Mouse (Mus musculus): Measurements from ENCODE around the gene Ucma. TPM values are rescaled to one million over a fixed set of nuclear protein-coding genes. Genes with fewer than 3 reads are reported as not detected.
"Not testable (repeated sequence)": the region's sequence is repeated elsewhere in the genome, so short reads cannot be mapped to it uniquely, and the experiment has no call there.

Ucma gene
- polyA plus RNA-seq (2015; fragmentation: Nextera tagmentation; extraction: Ambion mirVana), result 0.15 TPM in 1 of 2 replicates, not detected in the other

DNA sequence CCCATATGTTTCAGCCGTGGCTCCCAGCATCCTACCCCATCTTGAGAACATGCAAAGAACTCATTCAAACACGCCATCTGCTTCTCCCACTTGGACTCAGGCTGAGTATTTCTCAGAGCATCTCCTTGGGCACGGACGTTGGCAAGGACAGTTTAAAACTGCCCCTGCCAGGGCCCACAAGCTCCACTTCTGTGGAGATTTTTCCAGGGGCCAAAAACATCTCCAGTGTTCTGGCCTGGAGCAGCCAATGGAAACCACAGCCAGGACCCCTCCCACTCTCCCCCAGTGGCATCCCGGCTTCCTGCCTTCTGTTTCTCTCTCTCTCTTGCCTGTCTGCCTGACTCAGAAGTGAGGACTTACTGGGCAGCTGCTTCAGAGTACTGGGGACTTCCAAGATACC lies at the start of gene Ucma:
TSS of gene Ucma (plus strand) at position 316 of the 400 bp plus-strand sequence.
- no peak for ATAC-seq (replicated peaks; ENCODE audit: insufficient number of reproducible peaks, insufficient read depth, low FRiP score, low read depth)
- no peak within 1 kb of the TSS for H3K4me2 ChIP-seq
- 52% methylated on average over 5 of the region's 5 CpGs for WGBS
- H3K27ac ChIP-seq, result no peak within 1 kb of the TSS
- no peaks in the 10 kb centered on the region for H3K36me3 ChIP-seq
- H3K9me3 ChIP-seq (replicated peaks), result no peaks in the 10 kb centered on the region
- H3K4me3 ChIP-seq, result no peak within 1 kb of the TSS
- H3K27me3 ChIP-seq, result no peaks in the 10 kb centered on the region
- H3K9ac ChIP-seq, result no peak within 1 kb of the TSS
- H3K4me1 ChIP-seq (replicated peaks), result no peaks in the 10 kb centered on the region

DNA sequence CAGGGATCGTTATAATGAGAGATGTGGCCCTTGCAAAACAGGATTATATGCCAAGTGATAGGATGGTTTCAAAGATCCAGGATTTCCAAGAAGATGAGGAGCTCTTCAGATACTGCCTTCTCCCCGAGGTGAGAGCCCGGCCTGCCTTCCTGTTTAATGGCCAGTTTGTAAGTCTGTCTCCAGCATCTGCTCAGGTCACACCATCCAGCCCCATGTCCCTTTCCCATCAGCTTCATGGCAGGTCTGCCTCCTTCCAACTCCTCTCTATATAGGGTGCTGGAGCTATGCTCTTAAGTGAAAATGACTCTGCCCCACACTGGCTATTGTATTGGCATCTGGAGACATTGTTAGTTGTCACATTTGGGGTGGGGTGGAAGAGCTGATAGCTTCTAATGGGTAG lies 48.5 kb upstream of the Ucma start:
- no peak for ATAC-seq (replicated peaks; ENCODE audit: insufficient number of reproducible peaks, insufficient read depth, low FRiP score, low read depth)
- H3K4me3 ChIP-seq, result no peak overlapping the region
- H3K27ac ChIP-seq, result no peak overlapping the region
- H3K9me3 ChIP-seq (replicated peaks), result no peaks in the 10 kb centered on the region
- H3K4me1 ChIP-seq (replicated peaks), result no peaks in the 10 kb centered on the region
- no peaks in the 10 kb centered on the region for H3K27me3 ChIP-seq
- no peak overlapping the region for H3K9ac ChIP-seq
- no peak overlapping the region for H3K4me2 ChIP-seq
- H3K36me3 ChIP-seq, result peaks cover 55% of the 10 kb centered on the region
- 86% methylated on average over 3 of the region's 3 CpGs for whole genome bisulfite sequencing

DNA sequence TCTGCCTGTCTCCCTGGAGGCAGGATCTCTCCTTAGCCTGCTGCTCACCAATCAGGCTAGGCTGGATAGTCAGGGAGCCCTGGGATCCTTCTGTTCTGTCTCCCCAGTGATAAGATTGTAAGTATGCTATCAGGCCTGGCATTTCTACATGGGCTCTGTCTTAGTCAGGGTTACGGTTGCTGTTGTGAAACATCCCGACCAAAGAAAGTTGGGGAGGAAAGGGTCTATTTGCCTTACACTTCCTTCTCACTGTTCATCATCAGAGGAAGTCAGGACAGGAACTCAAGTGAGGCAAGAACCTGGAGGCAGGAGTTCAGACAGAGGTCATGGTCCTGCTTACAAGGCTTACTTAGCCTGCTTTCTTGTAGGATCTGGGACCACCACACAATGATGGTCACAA lies 46.7 kb upstream of the Ucma start:
- H3K9me3 ChIP-seq (replicated peaks), result no peaks in the 10 kb centered on the region
- H3K27ac ChIP-seq, result no peak overlapping the region
- H3K36me3 ChIP-seq, result peaks cover 57% of the 10 kb centered on the region
- no peak overlapping the region for H3K9ac ChIP-seq
- ATAC-seq (replicated peaks; ENCODE audit: insufficient number of reproducible peaks, insufficient read depth, low FRiP score, low read depth), result no peak
- H3K4me1 ChIP-seq (replicated peaks), result no peaks in the 10 kb centered on the region
- WGBS, result 51% methylated on average over 2 of the region's 2 CpGs
- H3K27me3 ChIP-seq, result no peaks in the 10 kb centered on the region
- H3K4me3 ChIP-seq, result no peak overlapping the region
- H3K4me2 ChIP-seq, result no peak overlapping the region

DNA sequence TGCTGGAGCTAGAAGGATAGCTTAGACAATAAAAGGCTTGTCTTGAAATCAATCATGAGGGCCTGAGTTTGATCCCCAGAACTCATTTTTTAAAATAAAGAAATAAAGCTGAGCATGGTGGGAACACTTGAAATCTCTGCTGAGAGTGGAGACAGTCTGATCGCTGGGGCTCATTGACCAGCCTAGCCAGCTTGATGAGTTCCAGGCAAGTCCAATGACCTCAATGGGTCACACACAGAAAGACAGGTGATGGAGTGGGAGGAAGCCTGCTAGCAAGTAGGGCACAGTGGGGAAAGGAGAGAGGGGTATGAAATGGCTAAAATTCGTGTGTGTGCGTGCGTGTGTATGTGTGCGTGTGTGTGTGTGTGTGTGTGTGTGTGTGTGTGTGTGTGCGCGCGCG lies 41.4 kb upstream of the Ucma start:
- H3K9me3 ChIP-seq (replicated peaks), result no peaks in the 10 kb centered on the region
- WGBS, result 91% methylated on average over 9 of the region's 9 CpGs
- no peak for ATAC-seq (replicated peaks; ENCODE audit: insufficient number of reproducible peaks, insufficient read depth, low FRiP score, low read depth)
- peaks cover 48% of the 10 kb centered on the region for H3K36me3 ChIP-seq
- no peak overlapping the region for H3K4me2 ChIP-seq
- H3K27ac ChIP-seq, result no peak overlapping the region
- H3K4me1 ChIP-seq (replicated peaks), result no peaks in the 10 kb centered on the region
- no peaks in the 10 kb centered on the region for H3K27me3 ChIP-seq
- no peak overlapping the region for H3K4me3 ChIP-seq
- no peak overlapping the region for H3K9ac ChIP-seq

DNA sequence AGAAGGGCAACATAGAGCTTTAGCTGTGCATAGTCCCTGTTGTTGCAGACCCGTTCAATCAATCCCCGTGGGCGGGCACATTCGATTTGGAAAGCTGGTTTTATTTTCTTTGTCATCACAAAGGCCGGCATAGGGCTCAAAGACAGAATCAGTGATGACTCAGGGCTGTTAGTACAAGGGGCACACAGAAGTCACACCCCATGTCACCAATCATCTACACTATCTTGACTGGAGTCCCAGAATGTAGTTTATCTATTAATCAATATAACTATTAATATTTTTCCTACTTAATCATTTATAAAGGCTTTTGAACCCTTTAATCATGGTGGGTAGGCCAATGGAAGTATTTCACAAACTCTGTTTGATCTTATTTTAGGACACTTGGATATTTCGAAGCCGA lies 38.0 kb upstream of the Ucma start:
- 88% methylated on average over 7 of the region's 7 CpGs for WGBS
- no peak overlapping the region for H3K4me3 ChIP-seq
- no peak overlapping the region for H3K27ac ChIP-seq
- no peak for ATAC-seq (replicated peaks; ENCODE audit: insufficient number of reproducible peaks, insufficient read depth, low FRiP score, low read depth)
- H3K27me3 ChIP-seq, result no peaks in the 10 kb centered on the region
- no peak overlapping the region for H3K9ac ChIP-seq
- H3K4me1 ChIP-seq (replicated peaks), result no peaks in the 10 kb centered on the region
- H3K4me2 ChIP-seq, result no peak overlapping the region
- H3K36me3 ChIP-seq, result peaks cover 30% of the 10 kb centered on the region
- no peaks in the 10 kb centered on the region for H3K9me3 ChIP-seq (replicated peaks)

DNA sequence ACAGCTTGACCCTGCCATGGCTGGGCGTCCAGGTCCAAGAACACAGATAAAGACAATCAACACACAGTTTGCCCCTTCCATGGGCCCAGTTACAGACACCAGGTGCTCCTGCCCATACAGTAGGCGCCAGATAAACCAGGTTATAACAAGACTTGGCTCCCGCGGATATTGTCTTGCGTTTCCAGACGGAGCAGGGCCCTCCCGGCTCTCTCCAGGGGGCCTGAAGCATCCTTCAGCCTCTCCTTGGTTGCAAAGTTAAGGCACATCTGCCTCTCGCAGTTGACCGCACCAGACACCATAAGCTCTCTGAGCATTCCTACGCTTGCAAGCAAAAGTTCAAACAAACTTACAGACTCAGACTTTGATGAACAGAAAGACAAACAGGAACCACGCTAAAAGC lies 35.1 kb upstream of the Ucma start:
- Histone ChIP-seq H3K27me3 (no peaks in the 10 kb centered on the region), H3K36me3 (peaks cover 27% of the 10 kb centered on the region; the same call in 1 of the 2 replicates), H3K9me3 (replicated peaks) (no peaks in the 10 kb centered on the region; the same call in 1 of the 2 replicates), H3K4me1 (replicated peaks) (no peaks in the 10 kb centered on the region), H3K9ac (no peak overlapping the region), H3K4me2 (no peak overlapping the region), H3K4me3 (no peak overlapping the region), H3K27ac (no peak overlapping the region)
- WGBS, result 91% methylated on average over 11 of the region's 11 CpGs
- no peak for ATAC-seq (replicated peaks; ENCODE audit: insufficient number of reproducible peaks, insufficient read depth, low FRiP score, low read depth)

DNA sequence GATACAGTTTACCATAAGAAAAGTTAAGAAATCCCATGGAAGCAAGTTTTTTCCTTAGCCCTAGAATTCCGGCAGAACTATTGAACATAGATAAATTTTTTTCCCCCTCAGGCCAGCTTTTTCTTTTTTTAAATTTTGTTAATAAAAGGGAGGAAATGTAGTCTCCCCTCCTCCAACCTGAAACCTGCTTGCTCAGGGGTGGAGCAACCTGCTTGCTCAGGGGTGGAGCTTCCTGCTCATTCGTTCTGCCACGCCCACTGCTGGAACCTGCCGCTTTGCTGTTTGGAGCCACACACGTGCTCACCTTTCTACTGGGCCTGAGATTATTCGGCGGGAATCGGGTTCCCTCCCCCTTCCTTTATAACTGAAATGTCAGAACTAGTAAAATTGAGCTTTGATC lies 26.2 kb upstream of the Ucma start:
- H3K4me3 ChIP-seq; H3K4me2 ChIP-seq; H3K36me3 ChIP-seq; H3K27ac ChIP-seq; H3K4me1 ChIP-seq (replicated peaks); ATAC-seq (replicated peaks; ENCODE audit: insufficient number of reproducible peaks, insufficient read depth, low FRiP score, low read depth); H3K27me3 ChIP-seq; H3K9me3 ChIP-seq (replicated peaks); H3K9ac ChIP-seq: not testable (repeated sequence)
- WGBS, result 88% methylated on average over 5 of the region's 8 CpGs

DNA sequence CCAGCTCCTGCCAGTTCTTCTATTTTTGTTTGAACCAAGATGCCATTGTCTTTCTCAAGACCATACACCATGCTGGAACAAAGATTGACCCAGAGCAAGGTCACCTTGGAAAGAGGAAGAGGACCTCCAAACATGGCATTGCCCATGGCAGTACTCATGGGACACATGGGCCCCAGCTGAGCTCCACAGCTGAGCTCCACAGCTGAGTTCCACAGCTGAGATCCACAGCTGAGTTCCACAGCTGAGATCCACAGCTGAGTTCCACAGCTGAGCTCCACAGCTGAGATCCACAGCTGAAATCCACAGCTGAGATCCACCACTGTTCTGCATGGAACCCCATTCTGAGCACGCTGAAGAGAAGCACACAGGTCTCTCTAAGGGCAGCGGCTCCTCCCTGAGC lies 24.9 kb upstream of the Ucma start:
- H3K4me1 ChIP-seq (replicated peaks), result no peaks in the 10 kb centered on the region
- H3K4me3 ChIP-seq, result no peak overlapping the region
- no peaks in the 10 kb centered on the region for H3K27me3 ChIP-seq
- H3K36me3 ChIP-seq, result no peaks in the 10 kb centered on the region
- no peaks in the 10 kb centered on the region for H3K9me3 ChIP-seq (replicated peaks)
- H3K9ac ChIP-seq, result no peak overlapping the region
- H3K27ac ChIP-seq, result no peak overlapping the region
- no peak overlapping the region for H3K4me2 ChIP-seq
- WGBS, result 85% methylated on average over 2 of the region's 2 CpGs
- ATAC-seq (replicated peaks; ENCODE audit: insufficient number of reproducible peaks, insufficient read depth, low FRiP score, low read depth), result no peak

DNA sequence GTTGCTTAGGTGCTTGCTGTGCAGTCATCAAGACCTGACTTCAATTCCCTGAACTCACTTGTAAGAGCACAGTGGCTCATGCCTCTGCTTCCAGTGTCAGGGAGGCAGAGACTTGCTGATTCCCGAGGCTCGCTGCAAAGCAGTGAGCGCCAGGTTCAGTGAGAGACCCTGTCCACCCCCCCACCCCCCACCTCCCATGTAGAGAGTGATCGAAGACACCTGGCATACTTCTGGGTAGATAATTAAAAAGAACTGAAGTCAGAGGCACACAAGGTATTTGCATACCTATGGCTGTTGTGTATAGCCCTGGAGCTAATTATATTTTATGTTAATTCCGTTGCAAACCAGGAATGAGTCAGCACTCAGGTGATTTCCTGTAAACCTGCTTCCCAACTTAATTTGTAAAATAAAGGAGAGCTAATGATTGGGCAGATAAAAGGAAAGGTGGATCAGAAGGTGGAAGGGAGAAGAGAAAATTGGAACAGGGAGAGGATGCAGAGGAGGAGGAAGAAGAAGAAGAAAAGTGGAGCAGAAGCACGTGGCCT lies 21.6 kb upstream of the Ucma start:
- Histone ChIP-seq H3K9me3 (replicated peaks) (no peaks in the 10 kb centered on the region), H3K4me1 (replicated peaks) (no peaks in the 10 kb centered on the region), H3K4me3 (no peak overlapping the region), H3K4me2 (no peak overlapping the region), H3K9ac (no peak overlapping the region), H3K27me3 (no peaks in the 10 kb centered on the region), H3K36me3 (no peaks in the 10 kb centered on the region), H3K27ac (no peak overlapping the region)
- no peak for ATAC-seq (replicated peaks; ENCODE audit: insufficient number of reproducible peaks, insufficient read depth, low FRiP score, low read depth)
- 74% methylated on average over 6 of the region's 6 CpGs for WGBS

DNA sequence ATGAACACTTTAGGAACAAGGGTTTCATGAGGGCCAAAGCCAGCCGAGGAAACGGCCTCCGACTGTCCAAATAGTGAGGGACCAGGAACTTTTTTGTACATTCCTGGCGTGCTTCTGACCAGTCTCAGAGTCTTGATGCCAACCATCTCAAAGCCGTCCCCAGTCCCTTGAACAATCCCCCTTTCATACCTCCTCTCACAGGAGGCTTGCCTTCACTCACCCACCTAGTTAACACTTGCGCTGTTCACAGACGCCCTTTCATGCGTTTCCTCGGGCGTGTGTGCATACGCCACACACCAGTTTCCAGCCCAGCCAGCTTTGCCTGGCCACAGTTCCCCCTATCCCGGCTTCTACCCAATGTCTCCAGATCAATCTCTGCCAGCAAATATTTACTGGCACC lies 17.9 kb upstream of the Ucma start:
- H3K27ac ChIP-seq, result no peak overlapping the region
- 78% methylated on average over 12 of the region's 12 CpGs for WGBS
- no peaks in the 10 kb centered on the region for H3K9me3 ChIP-seq (replicated peaks)
- H3K27me3 ChIP-seq, result no peaks in the 10 kb centered on the region
- ATAC-seq (replicated peaks; ENCODE audit: insufficient number of reproducible peaks, insufficient read depth, low FRiP score, low read depth), result no peak
- no peaks in the 10 kb centered on the region for H3K4me1 ChIP-seq (replicated peaks)
- H3K36me3 ChIP-seq, result no peaks in the 10 kb centered on the region
- no peak overlapping the region for H3K4me3 ChIP-seq
- no peak overlapping the region for H3K4me2 ChIP-seq
- H3K9ac ChIP-seq, result no peak overlapping the region

DNA sequence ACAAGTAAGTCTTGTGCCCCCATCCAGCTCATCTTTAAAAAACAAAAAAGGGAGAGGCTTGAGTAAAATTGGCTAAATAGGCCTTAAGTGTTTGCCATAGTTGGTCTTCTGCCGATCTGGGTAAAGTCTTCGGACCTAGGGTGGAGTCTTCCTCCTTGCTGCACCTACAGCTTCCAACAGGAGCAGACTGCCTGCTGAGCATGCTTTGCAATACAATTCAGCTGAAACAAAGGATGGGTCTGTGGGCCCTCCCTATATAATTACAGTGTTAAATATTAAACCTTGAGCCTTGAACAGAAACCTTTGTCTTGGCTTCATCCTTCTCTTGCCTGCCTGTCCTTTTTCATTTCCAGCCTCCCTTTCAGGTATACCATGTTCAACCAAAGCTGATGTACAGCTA lies 8.1 kb upstream of the Ucma start:
- Histone ChIP-seq H3K4me1 (replicated peaks) (no peaks in the 10 kb centered on the region), H3K4me2 (no peak overlapping the region), H3K4me3 (no peak overlapping the region), H3K9ac (no peak overlapping the region), H3K27me3 (no peaks in the 10 kb centered on the region), H3K27ac (no peak overlapping the region), H3K36me3 (no peaks in the 10 kb centered on the region), H3K9me3 (replicated peaks) (no peaks in the 10 kb centered on the region)
- 89% methylated on average over 2 of the region's 2 CpGs for WGBS
- no peak for ATAC-seq (replicated peaks; ENCODE audit: insufficient number of reproducible peaks, insufficient read depth, low FRiP score, low read depth)

DNA sequence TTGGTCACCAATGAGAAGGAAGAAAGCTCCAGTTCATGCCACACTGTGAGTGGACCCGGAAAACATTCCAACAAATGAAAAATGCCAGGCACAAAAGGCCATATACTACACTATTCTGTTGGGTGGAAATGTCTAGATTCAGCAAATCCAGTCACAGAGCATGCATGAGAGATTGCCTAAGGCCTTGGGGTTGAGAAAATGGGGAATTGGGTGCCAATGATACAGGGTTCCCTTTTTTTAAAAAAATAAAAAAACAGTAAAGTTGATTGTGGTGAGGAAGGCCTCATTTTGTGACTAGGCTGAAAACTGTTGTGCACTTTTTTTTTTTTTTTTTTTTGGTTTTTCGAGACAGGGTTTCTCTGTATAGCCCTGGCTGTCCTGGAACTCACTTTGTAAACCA lies 6.8 kb upstream of the Ucma start:
- H3K9ac ChIP-seq, result no peak overlapping the region
- 61% methylated on average over 2 of the region's 2 CpGs for WGBS
- ATAC-seq (replicated peaks; ENCODE audit: insufficient number of reproducible peaks, insufficient read depth, low FRiP score, low read depth), result no peak

More for the DNA sequence above, 6.8 kb upstream of the Ucma start:
- Histone ChIP-seq H3K27ac (no peak overlapping the region), H3K4me2 (no peak overlapping the region), H3K4me1 (replicated peaks) (no peaks in the 10 kb centered on the region), H3K27me3 (no peaks in the 10 kb centered on the region), H3K36me3 (no peaks in the 10 kb centered on the region), H3K4me3 (no peak overlapping the region), H3K9me3 (replicated peaks) (no peaks in the 10 kb centered on the region)
